Mouse (Mus musculus) heart, embryonic 10.5 days (tissue): Measurements from ENCODE around the gene RPS10-NUDT3. TPM values are rescaled to one million over a fixed set of nuclear protein-coding genes. Genes with fewer than 3 reads are reported as not detected.
A peak's percentile ranks its signal among the peaks of the same experiment; 100 is the strongest.
"Not testable (repeated sequence)": the region's sequence is repeated elsewhere in the genome, so short reads cannot be mapped to it uniquely, and the experiment has no call there.

Source experiments
- DNase-seq: peaks from one replicate; pipeline ENCODE4 v3.0.0-alpha.2; 2017; ENCODE audit warnings: low spot score
- H3K27ac ChIP-seq: fragments of 300-500 bp; sonication (generic); 2 replicates; pipeline ENCODE4 v1.5.1; 2016; ENCODE audit warnings: mild to moderate bottlenecking
- H3K27me3 ChIP-seq: fragments of 300-500 bp; sonication (generic); 2 replicates; pipeline ENCODE4 v1.6.1; 2016; ENCODE audit warnings: mild to moderate bottlenecking; ENCODE audit not compliant: poor library complexity, insufficient read depth, severe bottlenecking
- H3K36me3 ChIP-seq: fragments of 300-500 bp; sonication (generic); 2 replicates; pipeline ENCODE4 v1.6.1; 2016; ENCODE audit warnings: mild to moderate bottlenecking, moderate library complexity
- H3K4me1 ChIP-seq: fragments of 300-500 bp; sonication (generic); 2 replicates; pipeline ENCODE4 v1.6.1; 2016; ENCODE audit warnings: mild to moderate bottlenecking
- H3K4me3 ChIP-seq: fragments of 300-500 bp; sonication (generic); 2 replicates; pipeline ENCODE4 v1.5.1; 2016; ENCODE audit warnings: mild to moderate bottlenecking, moderate library complexity
- H3K9me3 ChIP-seq: fragments of 300-500 bp; sonication (generic); 2 replicates; pipeline ENCODE4 v1.6.1; 2016; ENCODE audit warnings: mild to moderate bottlenecking, moderate library complexity
- WGBS: fragments of 180-500 bp; shearing (Covaris S2); methylation state at CpG from one replicate; pipeline ENCODE4 v1.1.7; 2016; 5-methylcytosine and 5-hydroxymethylcytosine counted together
- polyA plus RNA-seq: library from polyadenylated mRNA; unstranded; fragments of >200 nt; fragmentation: Nextera tagmentation; extraction: Ambion mirVana; gene quantifications from 2 replicates; pipeline ENCODE4 v1.2.1, GENCODE M21; 2016

RPS10-NUDT3 gene
- polyA plus RNA-seq, 1 experiment from 2014 or later: not detected

- Histone ChIP-seq H3K4me1 (peaks cover 31% of the 10 kb centered on the region), H3K4me3 (no peak overlapping the region), H3K27ac (no peak overlapping the region), H3K9me3 (no peaks in the 10 kb centered on the region), H3K36me3 (no peaks in the 10 kb centered on the region), H3K27me3 (peaks cover 58% of the 10 kb centered on the region)
- no peak for DNase-seq
- 47% methylated on average over 10 of the region's 10 CpGs for WGBS
Measured at GRCm38 (mm10) chr17:27653253-27653959, 18.4 kb upstream of the RPS10-NUDT3 start.

- DNase-seq: no peak
- no peak overlapping the region for H3K4me3 ChIP-seq
Measured at GRCm38 (mm10) chr17:27652046-27652790, 17.2 kb upstream of the RPS10-NUDT3 start.

GRCm38 (mm10) chr17:27650586-27650985 lies 15.6 kb upstream of the RPS10-NUDT3 start:
- no peak overlapping the region for H3K27ac ChIP-seq
- peaks cover 37% of the 10 kb centered on the region for H3K27me3 ChIP-seq
- no peak overlapping the region for H3K4me3 ChIP-seq
- no peaks in the 10 kb centered on the region for H3K9me3 ChIP-seq
- H3K36me3 ChIP-seq: no peaks in the 10 kb centered on the region
- WGBS: 71% methylated on average over 13 of the region's 13 CpGs
- peaks cover 23% of the 10 kb centered on the region for H3K4me1 ChIP-seq
- no peak for DNase-seq

More at GRCm38 (mm10) chr17:27652046-27652790, 17.2 kb upstream of the RPS10-NUDT3 start:
- Histone ChIP-seq H3K36me3 (no peaks in the 10 kb centered on the region), H3K9me3 (no peaks in the 10 kb centered on the region), H3K4me1 (peaks cover 31% of the 10 kb centered on the region), H3K27me3 (peaks cover 54% of the 10 kb centered on the region), H3K27ac (no peak overlapping the region)
- WGBS: 87% methylated on average over 23 of the region's 23 CpGs

- WGBS: 11% methylated on average over 12 of the region's 12 CpGs
Measured at GRCm38 (mm10) chr17:27650160-27650559, 15.1 kb upstream of the RPS10-NUDT3 start.

GRCm38 (mm10) chr17:27645807-27646206 lies 10.8 kb upstream of the RPS10-NUDT3 start:
- no peaks in the 10 kb centered on the region for H3K9me3 ChIP-seq
- DNase-seq: no peak
- peaks cover 20% of the 10 kb centered on the region for H3K4me1 ChIP-seq
- no peak overlapping the region for H3K4me3 ChIP-seq
- 0 out of 2 replicates have a peak, but pooled peaks cover 9% of the 10 kb centered on the region for H3K27me3 ChIP-seq
- no peaks in the 10 kb centered on the region for H3K36me3 ChIP-seq
- H3K27ac ChIP-seq: no peak overlapping the region
- 34% methylated on average over 7 of the region's 7 CpGs for WGBS

More at GRCm38 (mm10) chr17:27650160-27650559, 15.1 kb upstream of the RPS10-NUDT3 start:
- Histone ChIP-seq H3K27ac (no peak overlapping the region), H3K4me1 (peaks cover 18% of the 10 kb centered on the region), H3K4me3 (no peak overlapping the region), H3K27me3 (peaks cover 33% of the 10 kb centered on the region), H3K36me3 (no peaks in the 10 kb centered on the region), H3K9me3 (no peaks in the 10 kb centered on the region)
- no peak for DNase-seq

DNA sequence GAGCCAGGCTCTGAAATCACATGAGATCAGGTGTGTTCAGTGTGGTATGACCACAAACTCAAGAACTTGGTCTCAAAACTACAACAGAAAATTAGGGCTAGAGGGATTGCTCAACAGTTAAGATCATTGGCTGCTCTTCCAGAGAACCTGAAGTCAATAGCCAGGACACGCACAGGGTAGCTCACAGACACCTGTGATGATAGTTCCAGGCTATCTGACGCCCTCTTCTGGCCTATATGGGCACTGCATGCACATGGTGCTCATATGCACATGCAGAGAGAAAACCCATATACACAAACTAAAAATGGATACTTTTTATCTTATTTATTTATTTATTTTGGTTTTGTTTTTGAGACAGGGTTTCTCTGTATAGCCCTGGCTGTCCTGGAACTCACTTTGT lies 9.6 kb upstream of the RPS10-NUDT3 start:
- H3K4me3 ChIP-seq: no peak overlapping the region
- H3K27me3 ChIP-seq: 0 out of 2 replicates have a peak, but pooled peaks cover 3% of the 10 kb centered on the region
- no peaks in the 10 kb centered on the region for H3K9me3 ChIP-seq
- peaks cover 15% of the 10 kb centered on the region for H3K4me1 ChIP-seq
- H3K27ac ChIP-seq: no peak overlapping the region
- 45% methylated on average over 2 of the region's 2 CpGs for WGBS
- H3K36me3 ChIP-seq: no peaks in the 10 kb centered on the region
- no peak for DNase-seq

DNA sequence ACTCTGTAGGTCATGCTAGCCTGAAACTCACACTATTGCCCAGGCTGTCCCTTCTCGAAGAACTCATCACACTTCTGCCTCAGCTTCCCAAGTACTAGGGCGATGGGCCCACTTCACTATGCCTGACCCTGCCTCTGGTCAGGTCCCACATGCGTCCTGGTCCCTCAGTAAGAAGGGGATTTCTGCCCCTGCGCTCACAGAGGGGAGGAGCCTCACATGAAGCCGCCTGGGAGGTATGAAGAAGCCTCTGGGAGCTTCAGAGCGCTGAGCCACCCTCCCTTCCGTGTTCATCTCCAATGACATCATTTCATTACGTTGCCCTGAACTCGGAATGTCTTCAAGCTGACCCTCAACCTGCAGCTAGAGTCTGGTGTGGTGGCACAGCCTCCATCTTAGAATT lies 8.7 kb upstream of the RPS10-NUDT3 start:
- 82% methylated on average over 9 of the region's 9 CpGs for WGBS
- Histone ChIP-seq H3K9me3 (no peaks in the 10 kb centered on the region), H3K27ac (no peak overlapping the region), H3K4me3 (no peak overlapping the region), H3K4me1 (peaks cover 19% of the 10 kb centered on the region), H3K36me3 (no peaks in the 10 kb centered on the region), H3K27me3 (0 out of 2 replicates have a peak, but pooled peaks cover 3% of the 10 kb centered on the region)
- DNase-seq: no peak

GRCm38 (mm10) chr17:27643101-27643500 lies 8.1 kb upstream of the RPS10-NUDT3 start:
- no peak overlapping the region for H3K27ac ChIP-seq
- 32% methylated on average over 6 of the region's 6 CpGs for WGBS
- no peaks in the 10 kb centered on the region for H3K36me3 ChIP-seq
- no peak for DNase-seq
- H3K4me3 ChIP-seq: no peak overlapping the region
- peaks cover 19% of the 10 kb centered on the region for H3K4me1 ChIP-seq
- H3K27me3 ChIP-seq: no peaks in the 10 kb centered on the region
- no peaks in the 10 kb centered on the region for H3K9me3 ChIP-seq

DNA sequence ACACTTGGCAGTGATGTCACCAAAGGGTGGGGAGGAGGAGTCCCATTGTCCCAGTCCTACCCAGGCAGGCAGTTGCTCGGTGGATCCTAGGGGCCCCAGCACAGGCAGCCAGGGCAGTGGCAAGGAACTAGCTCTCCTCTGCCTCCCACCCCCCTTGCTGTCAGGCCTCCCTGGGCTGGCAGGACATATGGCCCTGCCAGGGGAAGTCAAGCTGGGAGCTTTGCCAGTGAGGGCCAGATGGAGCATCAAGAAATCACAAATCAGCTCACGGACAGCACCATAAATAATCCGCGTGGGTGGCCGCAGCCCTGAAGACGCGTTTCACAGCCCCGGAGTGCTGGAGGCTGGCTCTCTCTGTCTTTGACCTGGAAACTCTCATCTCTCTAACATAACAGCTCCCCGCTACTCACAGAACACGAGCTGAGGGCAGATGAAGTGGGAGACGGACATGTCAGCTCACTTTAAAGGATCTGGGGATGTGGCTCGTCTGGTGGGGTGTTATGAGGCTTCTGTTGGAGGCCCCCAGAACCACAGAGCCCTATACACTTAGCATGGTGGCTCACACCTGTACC lies 7.6 kb upstream of the RPS10-NUDT3 start:
- Histone ChIP-seq H3K27me3 (no peaks in the 10 kb centered on the region), H3K9me3 (no peaks in the 10 kb centered on the region), H3K36me3 (no peaks in the 10 kb centered on the region), H3K4me3 (no peak overlapping the region), H3K27ac (0 out of 2 replicates have a peak overlapping the region, but pooled peaks have one; percentile 32), H3K4me1 (peaks cover 20% of the 10 kb centered on the region)
- 27% methylated on average over 12 of the region's 12 CpGs for WGBS
- DNase-seq: no peak

DNA sequence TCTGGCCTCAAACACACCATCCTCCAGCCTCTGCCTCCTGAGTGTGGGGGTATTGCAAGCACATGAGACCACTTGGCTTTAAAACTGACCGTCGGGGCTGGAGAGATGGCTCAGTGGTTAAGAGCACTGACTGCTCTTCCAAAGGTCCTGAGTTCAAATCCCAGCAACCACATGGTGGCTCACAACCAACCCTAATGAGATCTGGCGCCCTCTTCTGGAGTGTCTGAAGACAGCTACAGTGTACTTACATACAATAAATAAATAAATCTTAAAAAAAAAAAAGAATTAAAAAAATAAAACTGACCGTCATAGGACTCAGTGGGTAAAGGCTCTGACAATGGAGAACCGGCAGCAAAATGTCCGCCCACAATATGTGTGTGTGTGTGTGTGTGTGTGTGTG lies 4.8 kb upstream of the RPS10-NUDT3 start:
- not testable (repeated sequence) for H3K27ac ChIP-seq, H3K4me3 ChIP-seq, H3K9me3 ChIP-seq, H3K27me3 ChIP-seq, H3K36me3 ChIP-seq, DNase-seq
- 81% methylated on average over 6 of the region's 6 CpGs for WGBS
- H3K4me1 ChIP-seq: peaks cover 30% of the 10 kb centered on the region

DNA sequence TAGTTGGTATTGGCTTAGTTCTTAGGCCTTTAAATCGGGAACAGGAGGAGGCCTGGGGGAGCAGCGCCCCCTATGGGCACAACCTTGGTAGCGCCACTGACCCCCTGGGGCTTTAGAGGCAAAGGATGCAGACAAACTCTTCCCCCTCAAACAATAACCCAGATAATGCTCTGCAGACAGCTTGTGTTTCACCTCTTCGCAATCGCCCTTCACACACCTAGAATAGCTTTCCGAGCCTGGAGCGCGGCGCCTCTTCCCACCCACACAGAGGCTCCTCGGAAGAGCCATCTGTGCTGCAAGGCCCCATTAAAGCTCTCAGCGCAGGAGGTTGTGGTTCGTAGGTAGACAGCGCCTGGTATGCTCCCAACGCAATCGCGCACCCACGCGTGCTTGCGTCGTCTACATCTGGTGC lies 3.9 kb upstream of the RPS10-NUDT3 start:
- no peaks in the 10 kb centered on the region for H3K9me3 ChIP-seq
- no peaks in the 10 kb centered on the region for H3K27me3 ChIP-seq
- H3K36me3 ChIP-seq: peaks cover 2% of the 10 kb centered on the region; the same call in 1 of the 2 replicates
- 69% methylated on average over 20 of the region's 20 CpGs for WGBS
- peaks cover 33% of the 10 kb centered on the region for H3K4me1 ChIP-seq
- H3K4me3 ChIP-seq: no peak overlapping the region
- no peak overlapping the region for H3K27ac ChIP-seq
- DNase-seq: no peak

DNA sequence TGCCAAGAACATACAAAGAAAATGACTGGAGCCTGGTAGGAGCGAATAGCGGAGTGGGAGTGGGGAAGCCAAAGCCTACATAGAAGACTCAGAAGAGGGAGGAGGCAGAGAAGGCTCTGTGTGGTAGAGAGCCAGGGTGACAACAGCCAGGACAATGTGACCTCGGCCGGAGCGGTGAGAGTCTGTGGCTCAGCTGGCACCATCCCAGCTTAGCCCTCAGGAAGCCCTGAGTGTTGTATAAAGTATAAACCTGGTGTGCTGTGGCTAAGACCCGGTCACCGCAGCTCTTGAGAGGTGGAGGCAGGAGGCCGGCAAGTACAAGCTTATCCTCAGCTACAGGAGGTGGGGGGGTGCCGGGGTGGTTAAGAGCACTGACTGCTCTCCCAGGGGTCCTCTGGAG lies 2.3 kb upstream of the RPS10-NUDT3 start:
- Histone ChIP-seq H3K27me3 (no peaks in the 10 kb centered on the region), H3K27ac (0 out of 2 replicates have a peak overlapping the region, but pooled peaks have one; percentile 29), H3K9me3 (no peaks in the 10 kb centered on the region), H3K4me3 (no peak overlapping the region), H3K4me1 (peaks cover 38% of the 10 kb centered on the region), H3K36me3 (peaks cover 18% of the 10 kb centered on the region)
- WGBS: 67% methylated on average over 9 of the region's 9 CpGs
- no peak for DNase-seq
